Mouse (Mus musculus) T-cell, adult 2 months (primary cell): ENCODE results near the gene Btla.

Experiments
- DNase-seq: peaks from one replicate; pipeline ENCODE4 v3.0.0; 2022; ENCODE audit warnings: low spot score

The Btla gene

DNA sequence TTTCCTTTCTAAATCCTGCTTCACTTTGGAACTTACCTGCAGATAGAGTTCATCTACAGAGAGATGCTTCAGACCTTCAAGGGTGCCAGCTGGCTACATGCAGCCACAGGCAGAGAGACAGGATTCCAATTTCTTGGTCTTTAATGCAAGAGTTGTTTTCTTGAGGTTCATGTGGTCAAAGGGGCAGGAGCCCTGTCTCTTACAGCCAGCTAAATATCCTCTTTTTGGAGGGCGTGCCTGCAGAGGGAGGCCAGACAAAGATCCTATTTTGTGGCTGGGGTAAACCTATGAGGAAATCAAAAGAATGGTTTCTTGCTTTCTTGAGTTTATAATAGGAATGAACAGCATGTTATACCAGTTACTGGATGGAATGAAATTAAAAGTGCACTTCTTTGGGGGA, 33.5 kb downstream of the Btla start:
- DNase-seq: no peak

DNA sequence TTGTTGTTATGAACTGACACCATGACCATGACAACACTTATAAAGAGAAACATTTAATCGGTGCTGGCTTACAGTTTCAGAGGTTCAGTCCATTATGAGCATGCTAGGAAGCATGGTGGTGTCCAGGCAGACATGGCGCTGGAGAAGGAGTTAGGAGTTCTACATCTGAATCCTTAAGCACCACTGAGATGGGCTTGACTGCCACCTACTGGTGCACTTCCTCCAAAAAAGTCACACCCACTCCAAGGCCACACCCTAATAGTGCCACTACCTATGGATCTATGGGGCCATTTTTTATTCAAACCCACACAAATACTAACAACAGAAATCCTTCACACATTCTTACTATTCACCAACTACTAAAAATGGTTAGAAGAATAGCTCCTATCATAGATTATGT, 35.5 kb downstream of the Btla start:
- DNase-seq: peak; percentile 52

DNA sequence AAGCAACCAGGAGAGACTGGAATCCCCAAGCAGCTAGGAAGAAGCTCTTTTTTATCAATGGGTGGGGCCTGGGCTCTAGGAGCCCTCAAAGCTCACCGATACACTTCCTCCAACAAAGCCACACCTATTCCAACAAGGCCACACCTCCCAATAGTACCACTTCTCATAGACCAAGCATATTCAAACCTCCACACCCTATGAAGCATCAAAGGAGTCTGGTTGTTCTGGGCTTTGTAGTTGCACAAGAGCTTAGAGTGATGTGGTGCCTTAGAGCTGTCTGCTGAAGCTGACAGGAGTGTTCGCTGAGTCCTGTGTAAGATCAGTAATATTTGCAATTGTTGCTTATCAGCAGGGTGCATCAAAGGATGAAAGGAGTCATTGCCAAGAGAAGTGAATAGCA, 37.2 kb downstream of the Btla start:
- peak; percentile 65 for DNase-seq

DNA sequence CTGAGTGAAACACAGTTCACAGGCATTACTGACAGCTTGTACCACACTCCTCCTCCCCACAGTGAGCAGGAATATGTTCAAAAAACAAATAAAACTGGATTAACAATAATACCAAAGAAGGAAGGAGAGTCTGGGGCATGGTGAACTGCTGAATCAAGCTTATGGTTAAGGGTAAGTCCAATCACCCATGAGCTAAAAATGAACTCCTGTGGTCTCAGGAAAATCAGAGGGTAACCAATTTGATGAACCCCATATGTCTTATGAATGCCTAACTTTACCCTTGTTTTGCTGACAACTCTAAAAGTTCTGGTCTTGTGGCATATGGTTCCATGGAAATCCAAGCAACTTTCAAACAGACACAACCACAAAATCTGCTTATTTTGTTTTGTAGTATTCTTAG, 37.9 kb downstream of the Btla start:
- no peak for DNase-seq

DNA sequence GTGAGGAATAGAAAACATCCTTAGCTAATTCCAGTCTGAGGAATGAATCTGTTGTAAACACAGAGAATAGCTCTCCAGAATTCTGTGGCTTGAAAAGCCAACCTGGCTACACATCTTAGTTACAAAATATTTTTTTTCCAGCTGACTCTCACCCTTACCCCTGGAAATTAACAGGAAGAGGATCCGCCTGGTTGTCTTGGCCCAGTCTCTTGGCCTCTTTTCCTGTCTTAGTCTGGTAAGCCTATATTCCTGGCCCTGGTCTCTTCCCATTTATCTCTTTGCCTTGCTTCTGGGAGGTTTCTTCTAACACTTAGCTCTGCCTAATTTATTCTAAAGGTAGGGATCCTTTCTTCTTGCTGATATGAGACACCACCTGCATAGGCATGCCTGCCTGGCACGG, 45.8 kb downstream of the Btla start:
- DNase-seq: no peak

DNA sequence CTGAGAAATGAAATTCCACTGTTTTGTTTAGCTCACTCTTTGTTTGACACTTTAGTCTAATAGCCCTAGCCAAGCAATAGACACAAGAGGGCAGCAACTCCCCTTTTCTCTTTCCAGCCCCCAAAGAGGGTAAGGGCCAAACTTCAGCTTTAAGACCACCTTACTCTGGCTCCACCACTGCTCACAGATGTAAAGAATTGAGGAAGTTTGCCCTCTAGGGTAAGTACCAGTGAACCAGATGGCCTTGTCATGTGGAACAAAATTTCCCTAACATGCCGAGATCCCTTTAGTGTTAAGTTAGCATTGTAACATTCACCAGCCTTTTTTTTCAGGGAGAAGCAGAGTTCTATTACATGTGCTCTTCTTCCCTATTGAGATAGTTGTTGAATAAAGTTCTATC, 59.0 kb downstream of the Btla start:
- no peak for DNase-seq

DNA sequence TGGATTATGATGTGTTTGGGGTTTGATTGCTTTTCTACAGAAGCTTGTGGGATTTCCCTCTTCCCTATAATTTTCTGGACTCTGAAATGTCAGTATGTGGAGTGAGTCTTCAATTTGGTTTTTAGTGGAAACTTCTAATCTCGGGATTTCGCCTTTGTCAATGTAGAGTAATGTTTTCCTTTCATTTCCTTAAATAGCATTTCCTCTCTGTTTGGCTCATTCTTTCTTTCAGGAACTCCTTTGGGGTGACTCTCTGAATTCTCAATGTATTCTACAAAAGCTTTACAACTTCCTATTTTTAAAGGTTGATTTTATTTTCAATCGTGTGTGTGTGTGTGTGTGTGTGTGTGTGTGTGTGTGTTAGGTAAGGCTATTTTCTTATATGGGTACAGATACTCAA, 73.7 kb downstream of the Btla start:
- DNase-seq: no peak
